Mouse (Mus musculus) ES-CJ7 (cell line): ENCODE results near the gene Serpinc1.

Source experiments
- DNase-seq: peaks from one replicate; pipeline ENCODE4 v3.0.0; 2011; ENCODE audit warnings: low read depth, low spot score

Gene Serpinc1

DNA sequence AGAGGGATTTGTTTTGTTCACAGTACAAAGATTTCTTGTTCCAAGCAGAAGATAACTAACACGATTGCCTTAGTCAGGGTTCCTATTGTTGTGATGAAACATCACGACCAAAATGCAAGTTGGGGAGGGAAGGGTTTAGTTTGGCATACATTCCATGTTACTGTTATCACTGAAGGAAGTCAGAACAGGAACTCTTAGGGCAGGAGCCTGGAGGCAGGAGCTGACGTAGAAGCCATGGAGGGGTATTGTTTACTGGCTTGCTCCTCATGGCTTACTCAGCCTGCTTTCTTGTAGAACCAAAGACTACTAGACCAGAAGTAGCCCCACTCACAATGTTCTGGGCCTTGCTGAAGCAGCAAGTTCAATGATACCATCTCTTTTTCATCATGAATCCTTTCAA, 68.6 kb downstream of the Serpinc1 start:
- DNase-seq: no peak
